Comparison of ENCODE assay signal across 8 mouse cellular contexts in genomic region chr3:54915643-54916071, GRCm38 (mm10). TPM values are rescaled to one million over a fixed set of nuclear protein-coding genes. Genes with fewer than 3 reads are reported as not detected.
A peak's percentile ranks its signal among the peaks of the same experiment; 100 is the strongest.
DNase-seq lines count a peak whose midpoint lies in the region; ATAC-seq and TF ChIP-seq lines count a peak whose summit lies in the region.

Sertm1 (minus strand) TSS chr3:54915887.

- no peaks in the 10 kb centered on the region for H3K36me3 ChIP-seq in lung, embryonic 14.5 days (ENCODE audit: insufficient read depth)
- no peaks in the 10 kb centered on the region for H3K36me3 ChIP-seq in embryonic facial prominence, embryonic 12.5 days
- H3K36me3 ChIP-seq in neural tube, embryonic 14.5 days (ENCODE audit: control insufficient read depth, insufficient read depth, low read length) = no peaks in the 10 kb centered on the region

- ATAC-seq in lung, embryonic 14.5 days (ENCODE audit: insufficient read depth) = peak; percentile 100
- peak; percentile 99 for ATAC-seq in embryonic facial prominence, embryonic 12.5 days (ENCODE audit: insufficient number of reproducible peaks, insufficient read depth, low FRiP score, low TSS enrichment)
- ATAC-seq in neural tube, embryonic 14.5 days (ENCODE audit: low read depth) = peak; percentile 99

- intact Hi-C loops in heart, postnatal 14 days (cut with DNase I) = no loop called here
- intact Hi-C loops in left cerebral cortex, postnatal 25 days (cut with DNase I) = no loop called here

- H3K9me3 ChIP-seq in lung, embryonic 14.5 days (ENCODE audit: low read depth, low read length) = no peaks in the 10 kb centered on the region
- H3K9me3 ChIP-seq in embryonic facial prominence, embryonic 12.5 days = no peaks in the 10 kb centered on the region
- H3K9me3 ChIP-seq in neural tube, embryonic 14.5 days (ENCODE audit: control insufficient read depth, low read length) = no peaks in the 10 kb centered on the region

- H3K4me2 ChIP-seq in lung, embryonic 14.5 days = peak within 1 kb of the TSS; percentile 89
- H3K4me2 ChIP-seq in embryonic facial prominence, embryonic 12.5 days (replicated peaks) = peak within 1 kb of the TSS; percentile 81
- peak within 1 kb of the TSS; percentile 85 for H3K4me2 ChIP-seq in neural tube, embryonic 14.5 days (ENCODE audit: low read depth, low read length)

- H3K27ac ChIP-seq in lung, embryonic 14.5 days (ENCODE audit: low read depth) = no peak within 1 kb of the TSS
- H3K27ac ChIP-seq in embryonic facial prominence, embryonic 12.5 days = no peak within 1 kb of the TSS
- no peak within 1 kb of the TSS for H3K27ac ChIP-seq in neural tube, embryonic 14.5 days (ENCODE audit: low read depth, low read length)

- H3K4me1 ChIP-seq in lung, embryonic 14.5 days (ENCODE audit: insufficient read depth) = no peaks in the 10 kb centered on the region
- no peaks in the 10 kb centered on the region for H3K4me1 ChIP-seq in embryonic facial prominence, embryonic 12.5 days
- H3K4me1 ChIP-seq in neural tube, embryonic 14.5 days (ENCODE audit: control insufficient read depth, insufficient read depth, low read length) = no peaks in the 10 kb centered on the region

- H3K27me3 ChIP-seq in lung, embryonic 14.5 days (ENCODE audit: insufficient read depth, low read length) = peaks cover 19% of the 10 kb centered on the region
- peaks cover 44% of the 10 kb centered on the region for H3K27me3 ChIP-seq in embryonic facial prominence, embryonic 12.5 days
- peaks cover 4% of the 10 kb centered on the region; the same call in 1 of the 2 replicates for H3K27me3 ChIP-seq in neural tube, embryonic 14.5 days (ENCODE audit: control insufficient read depth, insufficient read depth, low read length)

- H3K9ac ChIP-seq in lung, embryonic 14.5 days = peak within 1 kb of the TSS; percentile 48
- 0 out of 2 replicates have a peak within 1 kb of the TSS, but pooled peaks have one; percentile 20 for H3K9ac ChIP-seq in embryonic facial prominence, embryonic 12.5 days
- peak within 1 kb of the TSS; percentile 61 for H3K9ac ChIP-seq in neural tube, embryonic 14.5 days (replicated peaks; ENCODE audit: low read depth, low read length)

- peak within 1 kb of the TSS; percentile 45 for H3K4me3 ChIP-seq in lung, embryonic 14.5 days (ENCODE audit: low read depth, low read length)
- H3K4me3 ChIP-seq in embryonic facial prominence, embryonic 12.5 days = peak within 1 kb of the TSS; percentile 43
- peak within 1 kb of the TSS; percentile 56 for H3K4me3 ChIP-seq in neural tube, embryonic 14.5 days (ENCODE audit: low read depth, low read length)

- DNase-seq in lung, embryonic 14.5 days = peak; percentile 83
- DNase-seq in lung, postnatal 10 days = no peak
- DNase-seq in heart, postnatal 14 days = peak; percentile 3 to 11
- peak; percentile 73 to 80 for DNase-seq in left cerebral cortex, postnatal 25 days (ENCODE audit: low spot score in 2 of 2)
- no peak for DNase-seq in thymus, postnatal 36 days
- no peak for DNase-seq in spleen, adult 18-20 months

- under 1% methylated on average over 38 of the region's 38 CpGs for WGBS in lung, embryonic 14.5 days
- WGBS in embryonic facial prominence, embryonic 12.5 days = under 1% methylated on average over 37 of the region's 38 CpGs
- WGBS in neural tube, embryonic 14.5 days = under 1% methylated on average over 38 of the region's 38 CpGs

- TF ChIP-seq CTCF in lung, embryonic 14.5 days (IDR thresholded peaks at IDR 0.05; ENCODE audit: low read depth) = peak; percentile 23

RNA-seq across cellular contexts. Expression of gene Sertm1, which starts in this region (rescaled TPM):
- 0.09 TPM in 1 of 2 replicates, not detected in the other for polyA plus RNA-seq in lung, embryonic 14.5 days (2014; fragmentation: Nextera tagmentation; extraction: Ambion mirVana)
- 0.29 and 0.42 TPM in 2 replicates for polyA plus RNA-seq in embryonic facial prominence, embryonic 12.5 days (2016; fragmentation: Nextera tagmentation; extraction: Ambion mirVana)
- under 1 TPM; 0.12 to 0.19 TPM for total RNA-seq in heart, postnatal 14 days (2021)
- 10 to 100 TPM; 31.5 to 32.0 TPM for total RNA-seq in left cerebral cortex, postnatal 25 days (2021)
- polyA plus RNA-seq in neural tube, embryonic 14.5 days (2014; fragmentation: Nextera tagmentation; extraction: Ambion mirVana) = 1.3 and 1.5 TPM in 2 replicates

Comparison
In these comparisons a context has a peak if more than half of its experiments do, and no peak if none do; other contexts are left out.
1. RNA of gene Sertm1 (total RNA-seq): 31.5 to 32.0 TPM in left cerebral cortex, postnatal 25 days; 0.12 to 0.19 TPM in heart, postnatal 14 days; every median in the first group is over 10 times any median in the second.
2. Peak in DNase-seq, ATAC-seq, H3K4me3 ChIP-seq, H3K9ac ChIP-seq and H3K4me2 ChIP-seq in lung, embryonic 14.5 days; RNA of the gene not detected or under 1 TPM.
3. Peak in ATAC-seq, H3K4me3 ChIP-seq, H3K9ac ChIP-seq and H3K4me2 ChIP-seq in embryonic facial prominence, embryonic 12.5 days; RNA of the gene not detected or under 1 TPM.
4. Peak in DNase-seq in heart, postnatal 14 days; RNA of the gene not detected or under 1 TPM.
5. DNase-seq: peak in left cerebral cortex, postnatal 25 days (2 of 2); none in lung, postnatal 10 days (single experiment), thymus, postnatal 36 days (0 of 2) and spleen, adult 18-20 months (0 of 2).
6. Peak in every context shown above with its lines, with median percentiles within 50 percentile points of each other: ATAC-seq, H3K4me2 ChIP-seq, H3K4me3 ChIP-seq and H3K9ac ChIP-seq.